Mouse (Mus musculus): ENCODE measurements around the gene Ttyh1.

GRCm38 (mm10) chr7:4080552-4080951 is 38.7 kb upstream of the Ttyh1 start:
- TF ChIP-seq CTCF (IDR thresholded peaks at IDR 0.05; ENCODE audit: low read depth): no peak
- no peak for TF ChIP-seq EP300 (IDR thresholded peaks at IDR 0.05; ENCODE audit: low read depth)

All from liver, embryonic 14.5 days (tissue).